Mouse (Mus musculus) adrenal gland, adult 18-20 months (tissue): ENCODE measurements around the gene Rhbdf1. TPM values are rescaled to one million over a fixed set of nuclear protein-coding genes. Genes with fewer than 3 reads are reported as not detected.

ENCODE experiments used
- DNase-seq, 2 experiments: peaks; one replicate each; pipeline ENCODE4 v3.0.0; 2021 to 2022; ENCODE audit warnings: low spot score in 2 of 2
- long read RNA-seq, 2 experiments: library from polyadenylated mRNA; stranded (forward); transcript quantifications; one replicate each; pipeline ENCODE4 v2.0.0; 2021
- total RNA-seq, 2 experiments: library from RNA; stranded (reverse); gene quantifications; 1 replicate in 1 of 2; 2 replicates in 1 of 2; pipeline ENCODE4 v1.2.3; 2021

The Rhbdf1 gene
- total RNA-seq: 10 to 100 TPM; 22.8 to 28.8 TPM
- long read RNA-seq, experiment 1, transcript Rhbdf1-201 (18 exons, 2,946 nt): major isoform, 29 of 59 reads
- long read RNA-seq, experiment 1, partial matches to known transcripts: 1 of 59 reads
- long read RNA-seq, experiment 1, other reads (novel, unspliced or antisense): 28 of 59 reads
- long read RNA-seq, experiment 2, transcript Rhbdf1-201 (18 exons, 2,946 nt): major isoform, 31 of 69 reads
- long read RNA-seq, experiment 2, partial matches to known transcripts: 12 of 69 reads
- long read RNA-seq, experiment 2, other reads (novel, unspliced or antisense): 26 of 69 reads

- peak; percentile 74 to 76 for DNase-seq
Observed at GRCm38 (mm10) chr11:32221951-32222409, at the start of gene Rhbdf1. Gene Rhbdf1, minus strand, starts transcription at chr11:32222300.

GRCm38 (mm10) chr11:32271178-32271577 is 49.1 kb upstream of the Rhbdf1 start:
- no peak for DNase-seq

GRCm38 (mm10) chr11:32268952-32269351 is 46.9 kb upstream of the Rhbdf1 start:
- DNase-seq: no peak

GRCm38 (mm10) chr11:32267964-32268363 is 45.9 kb upstream of the Rhbdf1 start:
- no peak for DNase-seq

GRCm38 (mm10) chr11:32267188-32267884 is 45.2 kb upstream of the Rhbdf1 start, which contains the start of gene Nprl3:
Gene Nprl3, minus strand, starts transcription at chr11:32267707.
- DNase-seq: peak; percentile 96 to 98

- no peak for DNase-seq
Observed at GRCm38 (mm10) chr11:32266776-32267175, 44.7 kb upstream of the Rhbdf1 start.

- DNase-seq: no peak
Observed at GRCm38 (mm10) chr11:32266194-32266593, 44.1 kb upstream of the Rhbdf1 start.

- DNase-seq: no peak
Observed at GRCm38 (mm10) chr11:32265117-32265738, 43.1 kb upstream of the Rhbdf1 start.

GRCm38 (mm10) chr11:32262674-32263415 is 40.7 kb upstream of the Rhbdf1 start:
- DNase-seq: no peak

- DNase-seq: no peak
Observed at GRCm38 (mm10) chr11:32256566-32256965, 34.5 kb upstream of the Rhbdf1 start.

- no peak for DNase-seq
Observed at GRCm38 (mm10) chr11:32256146-32256545, 34.0 kb upstream of the Rhbdf1 start.

- DNase-seq: no peak
Observed at GRCm38 (mm10) chr11:32253121-32253520, 31.0 kb upstream of the Rhbdf1 start.

GRCm38 (mm10) chr11:32250880-32251763 is 29.0 kb upstream of the Rhbdf1 start:
- DNase-seq: no peak

- DNase-seq: no peak
Observed at GRCm38 (mm10) chr11:32248350-32248749, 26.2 kb upstream of the Rhbdf1 start.

- DNase-seq: no peak
Observed at GRCm38 (mm10) chr11:32247068-32247467, 25.0 kb upstream of the Rhbdf1 start.

- DNase-seq: no peak
Observed at GRCm38 (mm10) chr11:32245614-32246013, 23.5 kb upstream of the Rhbdf1 start.

- no peak for DNase-seq
Observed at GRCm38 (mm10) chr11:32244617-32245016, 22.5 kb upstream of the Rhbdf1 start.

GRCm38 (mm10) chr11:32244064-32244463 is 22.0 kb upstream of the Rhbdf1 start:
- DNase-seq: no peak

- DNase-seq: no peak
Observed at GRCm38 (mm10) chr11:32243205-32243955, 21.3 kb upstream of the Rhbdf1 start.
